Mouse (Mus musculus) liver, adult 2 months (tissue): ENCODE data around the gene 9130019O22Rik.

Source experiments
- CTCF ChIP-seq: fragments of 200-500 bp; IDR thresholded peaks from 2 replicates; pipeline ENCODE4 v1.5.1; 2011; ENCODE audit warnings: low read depth, low read length, control low read depth
- POLR2A ChIP-seq: fragments of 200-500 bp; IDR thresholded peaks from 2 replicates; pipeline ENCODE4 v1.6.1; 2011; ENCODE audit warnings: low read length, control low read depth; ENCODE audit not compliant: insufficient read depth; ENCODE audit errors: extremely low read depth

GRCm38 (mm10) chr7:127360265-127360664 is 26.7 kb downstream of the 9130019O22Rik start:
- no peak for TF ChIP-seq CTCF
- TF ChIP-seq POLR2A, result no peak
